In genomic region chr6:135252728-135253077, GRCm38 (mm10) we compare ENCODE assay signal across 8 mouse cellular contexts. TPM values are rescaled to one million over a fixed set of nuclear protein-coding genes. Genes with fewer than 3 reads are reported as not detected.
A peak's percentile ranks its signal among the peaks of the same experiment; 100 is the strongest.
DNase-seq lines count a peak whose midpoint lies in the region; ATAC-seq and TF ChIP-seq lines count a peak whose summit lies in the region.

No protein-coding gene starts in this region.

- no peaks in the 10 kb centered on the region for H3K27me3 ChIP-seq in hindbrain, postnatal 0 days (ENCODE audit: insufficient read depth, low read length)

- H3K4me3 ChIP-seq in hindbrain, postnatal 0 days (ENCODE audit: low read length): no peak overlapping the region

- H3K36me3 ChIP-seq in hindbrain, postnatal 0 days (ENCODE audit: insufficient read depth, low read length): no peaks in the 10 kb centered on the region

- peak; percentile 86 for ATAC-seq in common myeloid progenitor, adult 5-6 weeks (replicated peaks; ENCODE audit: low read depth, poor library complexity, severe bottlenecking)
- peak; percentile 90 for ATAC-seq in hindbrain, postnatal 0 days

- H3K4me1 ChIP-seq in hindbrain, postnatal 0 days (ENCODE audit: insufficient read depth, low read length): peaks cover 14% of the 10 kb centered on the region; the same call in 1 of the 2 replicates

- WGBS in hindbrain, postnatal 0 days: 7% methylated on average over 16 of the region's 16 CpGs

- DNase-seq in NIH3T3 (ENCODE audit: low read depth): peak; percentile 97
- peak; percentile 79 for DNase-seq in gastrocnemius, postnatal 10 days
- peak; percentile 82 for DNase-seq in hindbrain, postnatal 0 days (ENCODE audit: low spot score)
- peak; percentile 66 for DNase-seq in left cerebral cortex, adult 11 months (ENCODE audit: low spot score)
- peak; percentile 93 for DNase-seq in lung, postnatal 25 days (ENCODE audit: low spot score)
- DNase-seq in retina, embryonic 14.5 days (ENCODE audit: low spot score): peak; percentile 77
- peak; percentile 92 for DNase-seq in urinary bladder, postnatal 14 days (ENCODE audit: low spot score)

- TF ChIP-seq CTCF in hindbrain, postnatal 0 days (IDR thresholded peaks at IDR 0.05; ENCODE audit: low read depth): no peak

- H3K4me2 ChIP-seq in hindbrain, postnatal 0 days (ENCODE audit: low read depth, low read length): peak overlapping the region; percentile 49

- no peaks in the 10 kb centered on the region for H3K9me3 ChIP-seq in hindbrain, postnatal 0 days (ENCODE audit: low read length)

- H3K27ac ChIP-seq in hindbrain, postnatal 0 days: no peak overlapping the region

- no peak overlapping the region for H3K9ac ChIP-seq in hindbrain, postnatal 0 days (replicated peaks; ENCODE audit: low read length)

RNA-seq across cellular contexts. Expression of gene Gsg1, which starts 1.4 kb away (rescaled TPM):
- total RNA-seq in common myeloid progenitor, adult 5-6 weeks (2017): 0.32 and 0.34 TPM in 2 replicates
- total RNA-seq in gastrocnemius, postnatal 10 days (2021): under 1 TPM in 1 of 2 experiments, not detected in 1; 0.38 TPM
- 1.1 TPM in 1 of 2 replicates, not detected in the other for total RNA-seq in hindbrain, postnatal 0 days (2014; rRNA removed)
- polyA plus RNA-seq in hindbrain, postnatal 0 days (2015; fragmentation: Nextera tagmentation; extraction: Ambion mirVana): 0.18 and 0.31 TPM in 2 replicates

RNA-seq across cellular contexts. Expression of gene Hebp1, which starts 54.9 kb away (rescaled TPM):
- 28.5 and 30.1 TPM in 2 replicates for total RNA-seq in common myeloid progenitor, adult 5-6 weeks (2017)
- total RNA-seq in gastrocnemius, postnatal 10 days (2021): 10 to 100 TPM; 11.5 to 16.8 TPM
- 5.7 and 8.3 TPM in 2 replicates for total RNA-seq in hindbrain, postnatal 0 days (2014; rRNA removed)
- 10.3 and 13.2 TPM in 2 replicates for polyA plus RNA-seq in hindbrain, postnatal 0 days (2015; fragmentation: Nextera tagmentation; extraction: Ambion mirVana)

RNA-seq across cellular contexts. Expression of gene Fam234b, which starts 54.9 kb away (rescaled TPM):
- 15.9 and 26.0 TPM in 2 replicates for total RNA-seq in common myeloid progenitor, adult 5-6 weeks (2017)
- total RNA-seq in gastrocnemius, postnatal 10 days (2021): 1 to 10 TPM; 3.0 to 6.9 TPM
- total RNA-seq in hindbrain, postnatal 0 days (2014; rRNA removed): 75.7 and 79.0 TPM in 2 replicates
- polyA plus RNA-seq in hindbrain, postnatal 0 days (2015; fragmentation: Nextera tagmentation; extraction: Ambion mirVana): 86.6 and 92.0 TPM in 2 replicates

RNA-seq across cellular contexts. Expression of gene Pbp2, which starts 57.5 kb away (rescaled TPM):
- not detected in 2 replicates for total RNA-seq in common myeloid progenitor, adult 5-6 weeks (2017)
- not detected for total RNA-seq in gastrocnemius, postnatal 10 days (2021)
- total RNA-seq in hindbrain, postnatal 0 days (2014; rRNA removed): 0.10 TPM in 1 of 2 replicates, not detected in the other
- not detected in 2 replicates for polyA plus RNA-seq in hindbrain, postnatal 0 days (2015; fragmentation: Nextera tagmentation; extraction: Ambion mirVana)
